Mouse (Mus musculus): Measurements from ENCODE around the gene Adgrg1. TPM values are rescaled to one million over a fixed set of nuclear protein-coding genes. Genes with fewer than 3 reads are reported as not detected.

Gene Adgrg1
- total RNA-seq, 2 experiments from 2014 or later, result 20.9 to 25.5 TPM

DNA sequence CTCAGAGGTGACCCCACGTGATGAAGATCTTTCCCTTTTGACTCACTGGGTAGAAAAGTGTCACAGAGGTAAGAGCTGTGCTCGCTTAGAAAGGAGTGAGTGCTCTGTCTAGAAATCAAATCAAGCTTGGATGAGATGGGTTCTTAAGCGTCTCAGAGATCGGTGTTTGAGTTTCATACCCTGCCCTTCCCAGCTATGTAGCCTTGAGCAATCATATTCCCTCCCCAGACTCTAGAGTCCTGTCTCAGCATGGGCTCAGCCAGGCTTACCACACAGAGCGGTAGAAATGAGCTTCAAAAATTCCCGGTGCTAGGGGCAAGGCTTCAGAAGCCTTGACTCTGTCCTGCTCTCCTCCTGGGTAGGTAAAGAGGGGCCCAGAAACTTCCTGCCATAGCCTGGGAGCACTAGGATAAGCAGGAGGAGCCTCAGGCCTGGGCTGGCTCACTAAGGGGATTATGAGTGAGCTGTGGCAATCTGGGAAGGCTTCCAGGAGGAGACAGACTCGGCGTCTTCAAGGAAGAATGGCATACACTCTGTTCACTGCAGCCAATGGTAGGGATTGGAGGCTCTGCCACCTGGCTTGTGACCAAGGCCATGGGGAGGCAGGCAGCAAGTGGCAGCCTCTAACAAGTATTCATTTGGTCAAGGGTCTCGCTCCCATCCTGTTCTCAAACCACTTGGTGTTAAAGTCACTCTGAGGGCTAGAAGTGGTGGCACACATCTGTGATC lies 18.6 kb downstream of the Adgrg1 start:
- intact Hi-C loops (cut with DNase I), result no loop called here
- DNase-seq, result no peak

DNA sequence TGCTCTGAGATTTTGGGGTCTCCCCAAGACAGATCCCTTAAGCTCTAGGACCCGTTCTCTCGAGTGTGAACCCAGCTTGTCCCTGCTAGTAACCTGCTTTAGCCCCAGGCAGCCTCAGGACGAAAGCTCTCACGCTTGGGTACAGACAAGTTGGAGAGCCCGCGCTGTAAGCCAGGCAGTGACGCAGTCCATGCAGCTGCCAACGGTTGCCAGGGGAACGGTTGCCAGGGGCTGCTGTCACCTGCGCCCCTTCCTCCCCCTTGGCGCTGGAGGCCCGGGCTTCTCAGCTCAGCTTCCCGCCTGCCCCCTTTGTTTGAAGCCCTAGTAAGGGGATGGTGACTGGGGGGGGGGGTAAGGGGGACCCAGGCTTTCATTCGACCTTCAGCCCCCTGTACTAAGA lies 19.5 kb downstream of the Adgrg1 start:
- no peak for DNase-seq
- intact Hi-C loops (cut with DNase I), result no loop called here

- intact Hi-C loops (cut with DNase I), result no loop called here
- no peak for DNase-seq
Observed at GRCm38 (mm10) chr8:94994510-94994909, 20.0 kb downstream of the Adgrg1 start.

DNA sequence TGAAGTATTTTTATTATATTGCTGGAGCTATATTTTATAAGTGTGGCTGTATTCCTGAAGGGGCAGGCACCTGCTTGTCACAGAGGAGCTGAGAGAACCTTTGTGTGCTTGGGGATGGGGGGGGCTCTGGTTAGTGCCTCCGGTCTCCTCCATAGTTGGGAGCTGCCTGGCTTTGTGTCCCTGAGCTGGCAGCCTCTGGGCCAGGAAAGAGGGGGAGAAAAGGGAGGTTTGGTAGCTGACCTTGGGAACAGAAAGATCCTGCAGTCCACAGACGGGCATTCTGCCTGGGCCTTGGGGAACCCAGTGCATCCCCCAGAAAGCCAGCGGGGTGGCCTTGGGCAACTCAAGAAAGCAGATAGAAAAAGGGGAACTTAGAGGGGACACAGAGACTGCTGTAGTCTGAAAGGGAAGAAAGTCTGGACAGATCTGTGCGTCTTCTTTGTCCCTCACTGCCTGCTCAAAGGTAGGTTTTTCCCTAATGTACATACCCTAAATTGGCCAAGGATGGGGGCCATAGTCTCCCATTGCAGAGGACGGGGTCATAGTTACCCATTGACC lies 20.9 kb downstream of the Adgrg1 start:
- no peak for DNase-seq
- intact Hi-C loops (cut with DNase I), result no loop called here

DNA sequence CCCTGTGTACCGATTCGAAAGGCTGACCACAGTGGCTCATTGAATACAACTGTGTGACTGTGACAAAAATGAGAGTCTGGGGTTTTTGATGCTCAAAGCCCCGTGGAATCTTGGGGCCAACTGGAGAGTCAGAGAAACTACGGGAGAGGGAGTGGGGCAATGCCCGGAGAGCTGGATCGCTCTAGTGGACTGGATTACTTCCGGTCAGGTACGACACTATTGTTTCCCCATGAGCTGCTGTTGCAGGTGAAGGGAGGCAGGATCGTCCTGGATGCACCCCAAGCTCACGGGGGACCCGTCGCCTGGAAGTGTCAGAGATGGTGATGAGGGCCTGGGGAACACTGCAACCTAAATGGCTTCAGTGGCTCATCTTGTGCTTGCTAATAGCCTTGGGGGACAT lies 21.5 kb downstream of the Adgrg1 start:
- DNase-seq, result no peak
- intact Hi-C loops (cut with DNase I), result no loop called here

DNA sequence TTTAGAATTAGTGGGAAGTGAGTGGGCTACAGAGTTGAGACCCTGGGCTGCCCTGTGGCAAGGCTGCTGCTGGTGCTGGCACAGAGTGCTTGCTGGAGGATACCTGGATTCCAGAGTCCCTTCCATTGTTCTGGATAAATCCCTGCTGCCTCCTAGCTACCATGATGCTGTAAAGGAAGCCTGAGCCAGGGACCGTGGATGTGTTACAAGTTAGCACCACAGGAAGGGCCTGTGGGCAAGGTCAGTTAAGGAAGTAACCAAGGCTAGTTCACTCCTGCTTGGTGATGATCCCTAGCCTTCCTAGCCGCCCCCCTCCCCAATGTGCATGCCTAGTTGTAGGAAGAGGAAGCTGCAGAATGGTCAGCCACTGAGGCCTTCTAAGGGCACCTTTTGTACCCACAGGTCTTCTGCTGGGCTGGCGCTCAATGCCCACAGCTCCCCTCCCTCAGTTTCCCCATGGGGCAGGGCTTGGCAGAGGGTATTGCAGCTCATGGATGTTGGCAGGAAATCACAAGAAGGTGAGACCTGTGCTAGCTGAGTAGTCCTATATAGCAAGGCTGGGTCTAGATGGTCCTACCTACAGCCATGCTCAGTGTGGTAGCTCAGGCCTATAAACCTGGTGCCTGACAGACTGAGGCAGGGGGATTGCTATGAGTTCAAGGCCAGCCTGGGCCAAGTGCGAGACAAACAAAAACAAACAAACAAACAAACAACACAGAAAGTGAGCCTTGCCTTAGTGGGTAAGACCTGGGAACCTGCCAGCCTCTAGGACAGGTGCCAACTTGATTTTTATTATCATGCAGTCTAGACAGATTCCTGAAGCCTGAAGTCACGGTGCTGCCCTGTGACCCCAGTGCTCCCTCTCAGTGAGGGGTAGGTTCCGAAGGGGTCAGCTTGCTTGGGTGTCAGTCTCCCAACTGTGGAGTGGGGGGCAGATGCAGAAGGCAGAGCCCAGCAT lies 22.6 kb downstream of the Adgrg1 start:
- intact Hi-C loops (cut with DNase I), result no loop called here
- no peak for DNase-seq

- DNase-seq, result no peak
- intact Hi-C loops (cut with DNase I), result no loop called here
Observed at GRCm38 (mm10) chr8:94997857-94998243, 23.3 kb downstream of the Adgrg1 start.

GRCm38 (mm10) chr8:94998431-94998830 lies 23.9 kb downstream of the Adgrg1 start:
- intact Hi-C loops (cut with DNase I), result no loop called here
- no peak for DNase-seq

DNA sequence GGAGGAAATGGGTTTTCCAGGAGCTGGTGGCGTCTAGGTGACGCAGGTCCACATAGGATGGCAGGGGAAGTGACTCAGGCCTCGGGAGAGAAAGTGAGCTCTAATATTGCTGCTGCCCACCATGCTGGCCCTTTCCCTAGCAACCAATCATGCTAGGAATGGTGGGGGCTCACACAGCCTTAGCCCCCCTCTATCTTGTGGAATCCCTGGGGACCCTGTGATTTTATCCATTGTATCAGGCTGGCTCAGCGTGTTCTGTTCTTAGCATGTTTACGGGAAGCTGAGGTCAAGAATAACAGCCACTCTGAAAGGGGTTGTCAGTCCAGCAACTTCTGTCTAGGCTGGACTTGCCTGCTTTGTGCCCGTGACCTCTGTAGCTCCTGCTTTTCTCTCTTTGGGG lies 24.5 kb downstream of the Adgrg1 start:
- intact Hi-C loops (cut with DNase I), result no loop called here
- no peak for DNase-seq

GRCm38 (mm10) chr8:94999956-95000355 lies 25.4 kb downstream of the Adgrg1 start:
- no peak for DNase-seq
- intact Hi-C loops (cut with DNase I), result no loop called here

DNA sequence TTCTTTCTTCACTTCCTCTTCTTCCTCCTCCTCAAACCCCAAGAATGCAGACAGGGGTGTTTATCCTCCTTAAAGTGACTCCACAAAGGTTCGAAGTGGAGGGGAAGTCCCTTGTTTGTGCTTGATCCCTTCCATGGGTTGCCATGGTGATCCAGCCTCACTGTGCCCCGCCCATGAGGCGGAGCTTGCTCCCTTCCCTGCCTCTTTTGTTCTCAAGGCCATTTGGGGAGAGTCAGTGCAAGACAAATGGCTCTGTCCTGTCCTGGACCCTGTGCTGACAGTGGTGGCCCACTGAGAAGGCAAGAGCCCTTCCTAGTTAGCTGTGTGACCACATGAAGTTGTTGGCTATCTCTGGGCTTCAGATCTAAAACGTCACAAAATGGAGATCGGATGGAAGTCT lies 26.1 kb downstream of the Adgrg1 start:
- DNase-seq, result no peak
- intact Hi-C loops (cut with DNase I), result loop anchor here (1.0 kb wide), 1 partner anchor 50 kb away; no protein-coding TSS in a partner anchor

GRCm38 (mm10) chr8:95001165-95001564 lies 26.6 kb downstream of the Adgrg1 start:
- intact Hi-C loops (cut with DNase I), result loop anchor here (1.0 kb wide), 1 partner anchor 51 kb away; no protein-coding TSS in a partner anchor
- DNase-seq, result no peak

- intact Hi-C loops (cut with DNase I), result loop anchor here (1.0 kb wide), 1 partner anchor 51 kb away; no protein-coding TSS in a partner anchor
Observed at GRCm38 (mm10) chr8:95001655-95002054, 27.1 kb downstream of the Adgrg1 start.

GRCm38 (mm10) chr8:95002089-95002655 lies 27.6 kb downstream of the Adgrg1 start:
- intact Hi-C loops (cut with DNase I), result no loop called here
- DNase-seq, result no peak

More at GRCm38 (mm10) chr8:95001655-95002054, 27.1 kb downstream of the Adgrg1 start:
- DNase-seq, result peak; percentile 61 to 64

DNA sequence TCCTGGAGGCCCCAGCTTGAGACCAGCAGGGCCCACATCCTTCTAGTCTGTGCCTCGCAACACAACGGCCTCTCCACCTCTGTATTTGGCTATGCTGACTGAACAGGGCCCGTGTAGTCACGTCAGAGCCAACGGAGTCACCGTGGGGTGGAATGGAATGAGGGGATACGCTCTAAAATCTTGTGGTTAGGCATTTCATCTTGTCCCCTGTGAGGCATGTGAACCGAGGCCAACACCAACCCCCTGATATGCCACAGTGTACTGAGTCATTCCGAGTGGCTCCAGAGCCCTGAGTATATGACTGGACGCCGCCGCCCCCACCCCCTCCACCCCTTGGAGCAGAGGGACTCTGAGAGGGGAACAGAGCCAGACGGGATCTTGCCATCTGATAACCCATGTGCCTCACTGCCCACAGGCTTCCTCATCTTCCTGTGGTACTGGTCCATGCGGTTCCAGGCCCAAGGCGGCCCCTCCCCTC lies 37.9 kb downstream of the Adgrg1 start:
- no peak for DNase-seq
- intact Hi-C loops (cut with DNase I), result no loop called here

GRCm38 (mm10) chr8:95015866-95016265 lies 41.3 kb downstream of the Adgrg1 start:
- intact Hi-C loops (cut with DNase I), result no loop called here
- DNase-seq, result no peak

DNA sequence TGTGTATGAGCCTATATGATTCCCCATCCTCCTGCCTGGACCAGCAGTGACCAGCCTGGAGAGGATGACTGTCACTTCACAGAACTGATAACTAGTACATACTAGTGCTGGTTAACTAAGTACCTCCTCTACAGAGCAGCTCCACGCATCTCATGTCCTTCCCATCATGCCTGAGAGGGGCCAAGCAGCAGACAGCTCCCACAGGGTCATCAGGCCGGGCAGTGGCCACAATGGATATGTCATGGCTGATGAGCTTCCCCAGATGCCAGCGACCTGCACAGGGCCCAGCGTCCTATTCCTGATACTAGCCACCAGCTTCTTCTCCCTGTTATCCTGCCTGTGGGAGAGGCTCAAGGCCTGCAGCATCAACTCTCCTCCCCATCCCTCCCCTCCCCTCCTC lies 42.1 kb downstream of the Adgrg1 start:
- intact Hi-C loops (cut with DNase I), result no loop called here

DNA sequence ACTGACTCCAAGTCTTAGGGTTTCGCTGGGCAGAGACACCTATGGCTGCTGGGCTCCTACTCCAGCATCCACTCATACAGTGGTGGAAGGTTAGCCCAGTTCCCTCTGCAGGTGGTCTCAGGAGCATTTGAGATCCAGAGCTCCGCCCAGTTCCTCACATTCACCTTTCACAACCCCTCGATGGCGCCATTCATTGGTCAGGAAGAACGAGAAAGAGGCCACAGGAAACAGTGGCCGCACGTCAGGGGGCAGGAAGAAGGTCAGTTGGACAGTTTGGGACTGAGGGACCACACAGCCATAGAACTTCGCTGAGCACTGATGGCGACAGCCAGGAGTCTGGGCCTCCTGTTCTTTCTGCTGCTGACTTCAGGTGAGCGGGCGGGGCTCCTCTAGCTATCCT lies 42.9 kb downstream of the Adgrg1 start, which contains the start of gene Adgrg3:
Adgrg3 (plus strand) TSS at position 242 of the 400 bp plus-strand sequence.
- intact Hi-C loops (cut with DNase I), result no loop called here
- DNase-seq, result no peak

More for the DNA sequence above, 42.1 kb downstream of the Adgrg1 start:
- no peak for DNase-seq

- DNase-seq, result no peak
- intact Hi-C loops (cut with DNase I), result no loop called here
Observed at GRCm38 (mm10) chr8:95017969-95018635, 43.6 kb downstream of the Adgrg1 start.

- intact Hi-C loops (cut with DNase I), result no loop called here
- no peak for DNase-seq
Observed at GRCm38 (mm10) chr8:95020293-95020777, 45.8 kb downstream of the Adgrg1 start.

Measured in gastrocnemius, postnatal 36 days (tissue).